Mouse (Mus musculus): ENCODE measurements around the gene Olfr1282. TPM values are rescaled to one million over a fixed set of nuclear protein-coding genes. Genes with fewer than 3 reads are reported as not detected.
"Not testable (repeated sequence)": the region's sequence is repeated elsewhere in the genome, so short reads cannot be mapped to it uniquely, and the experiment has no call there.

The Olfr1282 gene
- not detected in 2 replicates for polyA plus RNA-seq (2015; fragmentation: Nextera tagmentation; extraction: Ambion mirVana)

- Histone ChIP-seq H3K27ac (no peak within 1 kb of the TSS), H3K4me1 (no peaks in the 10 kb centered on the region), H3K9ac (no peak within 1 kb of the TSS), H3K9me3 (no peaks in the 10 kb centered on the region), H3K4me3 (replicated peaks) (no peak within 1 kb of the TSS), H3K27me3 (replicated peaks) (no peaks in the 10 kb centered on the region), H3K36me3 (no peaks in the 10 kb centered on the region), H3K4me2 (no peak within 1 kb of the TSS)
- ATAC-seq (ENCODE audit: insufficient read depth, low FRiP score, low read depth), result no peak
- 66% methylated on average over 2 of the region's 2 CpGs for WGBS
Observed at GRCm38 (mm10) chr2:111335976-111336375, at the start of gene Olfr1282. Gene Olfr1282, minus strand, starts transcription at chr2:111336076.

GRCm38 (mm10) chr2:111375222-111375621, 39.3 kb upstream of the Olfr1282 start, which contains the start of gene Olfr1284:
Gene Olfr1284, plus strand, starts transcription at chr2:111375522.
- 78% methylated on average over 1 of the region's 1 CpGs for WGBS
- Histone ChIP-seq H3K9ac (no peak within 1 kb of the TSS), H3K4me1 (no peaks in the 10 kb centered on the region), H3K27me3 (replicated peaks) (no peaks in the 10 kb centered on the region), H3K9me3 (no peaks in the 10 kb centered on the region), H3K4me3 (replicated peaks) (no peak within 1 kb of the TSS), H3K27ac (no peak within 1 kb of the TSS), H3K36me3 (no peaks in the 10 kb centered on the region), H3K4me2 (no peak within 1 kb of the TSS)
- ATAC-seq (ENCODE audit: insufficient read depth, low FRiP score, low read depth), result no peak

DNA sequence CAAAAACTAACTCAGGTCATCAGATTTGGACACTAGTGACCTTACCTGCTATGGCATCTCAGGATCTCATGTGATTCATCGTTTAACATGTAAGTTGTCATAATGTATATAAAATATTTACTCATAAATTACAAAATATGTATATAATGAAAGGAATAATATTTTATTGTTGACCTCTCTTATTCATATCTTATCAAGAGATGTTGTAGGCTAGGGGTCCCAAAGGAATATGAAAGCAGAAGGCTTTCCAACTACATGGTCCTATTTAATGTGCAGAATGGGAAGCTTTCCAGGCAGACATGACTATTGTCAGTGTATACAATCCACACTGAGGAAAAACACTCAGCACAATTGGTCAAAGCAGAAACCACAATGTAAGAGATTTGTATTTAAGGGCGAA, 30.6 kb upstream of the Olfr1282 start, which contains the start of gene Olfr1283:
Gene Olfr1283 (plus strand): TSS at position 301 of the 400 bp plus-strand sequence.
- no peak for ATAC-seq (ENCODE audit: insufficient read depth, low FRiP score, low read depth)
- Histone ChIP-seq H3K27ac (no peak within 1 kb of the TSS), H3K9me3 (no peaks in the 10 kb centered on the region), H3K27me3 (replicated peaks) (no peaks in the 10 kb centered on the region), H3K36me3 (no peaks in the 10 kb centered on the region), H3K4me3 (replicated peaks) (no peak within 1 kb of the TSS), H3K9ac (no peak within 1 kb of the TSS), H3K4me1 (no peaks in the 10 kb centered on the region), H3K4me2 (no peak within 1 kb of the TSS)
- 71% methylated on average over 2 of the region's 2 CpGs for WGBS

GRCm38 (mm10) chr2:111333721-111334120, 2.2 kb downstream of the Olfr1282 start:
- not testable (repeated sequence) for H3K27ac ChIP-seq; ATAC-seq (ENCODE audit: insufficient read depth, low FRiP score, low read depth); H3K9ac ChIP-seq; H3K4me1 ChIP-seq; H3K4me3 ChIP-seq (replicated peaks); H3K9me3 ChIP-seq; H3K36me3 ChIP-seq; H3K4me2 ChIP-seq; H3K27me3 ChIP-seq (replicated peaks)
- WGBS, result 80% methylated on average over 5 of the region's 5 CpGs

GRCm38 (mm10) chr2:111326220-111326619, 9.7 kb downstream of the Olfr1282 start, which contains the start of gene Olfr1281:
Gene Olfr1281, plus strand, starts transcription at chr2:111326520.
- no peak within 1 kb of the TSS for H3K4me3 ChIP-seq (replicated peaks)
- H3K36me3 ChIP-seq, result no peaks in the 10 kb centered on the region
- no peak within 1 kb of the TSS for H3K9ac ChIP-seq
- no peaks in the 10 kb centered on the region for H3K9me3 ChIP-seq
- no peak within 1 kb of the TSS for H3K27ac ChIP-seq
- H3K4me1 ChIP-seq, result no peaks in the 10 kb centered on the region
- no peaks in the 10 kb centered on the region for H3K27me3 ChIP-seq (replicated peaks)
- 68% methylated on average over 2 of the region's 2 CpGs for WGBS
- ATAC-seq (ENCODE audit: insufficient read depth, low FRiP score, low read depth), result no peak
- H3K4me2 ChIP-seq, result no peak within 1 kb of the TSS

- H3K27ac ChIP-seq, result no peak within 1 kb of the TSS
- H3K36me3 ChIP-seq, result no peaks in the 10 kb centered on the region
- H3K27me3 ChIP-seq (replicated peaks), result no peaks in the 10 kb centered on the region
- no peak within 1 kb of the TSS for H3K9ac ChIP-seq
- H3K4me1 ChIP-seq, result no peaks in the 10 kb centered on the region
- H3K4me2 ChIP-seq, result no peak within 1 kb of the TSS
- H3K9me3 ChIP-seq, result no peaks in the 10 kb centered on the region
- no peak for ATAC-seq (ENCODE audit: insufficient read depth, low FRiP score, low read depth)
- H3K4me3 ChIP-seq (replicated peaks), result no peak within 1 kb of the TSS
Observed at GRCm38 (mm10) chr2:111313717-111314116, 22.2 kb downstream of the Olfr1282 start, which contains the start of gene Olfr1280. Gene Olfr1280, plus strand, starts transcription at chr2:111314017.

GRCm38 (mm10) chr2:111300374-111300773, 35.5 kb downstream of the Olfr1282 start, which contains the start of gene Olfr1279:
Gene Olfr1279, plus strand, starts transcription at chr2:111300635.
- no peak within 1 kb of the TSS for H3K4me3 ChIP-seq (replicated peaks)
- H3K27me3 ChIP-seq (replicated peaks), result no peaks in the 10 kb centered on the region
- H3K27ac ChIP-seq, result no peak within 1 kb of the TSS
- no peak within 1 kb of the TSS for H3K9ac ChIP-seq
- ATAC-seq (ENCODE audit: insufficient read depth, low FRiP score, low read depth), result no peak
- no peaks in the 10 kb centered on the region for H3K4me1 ChIP-seq
- no peak within 1 kb of the TSS for H3K4me2 ChIP-seq
- no peaks in the 10 kb centered on the region for H3K36me3 ChIP-seq
- H3K9me3 ChIP-seq, result no peaks in the 10 kb centered on the region

DNA sequence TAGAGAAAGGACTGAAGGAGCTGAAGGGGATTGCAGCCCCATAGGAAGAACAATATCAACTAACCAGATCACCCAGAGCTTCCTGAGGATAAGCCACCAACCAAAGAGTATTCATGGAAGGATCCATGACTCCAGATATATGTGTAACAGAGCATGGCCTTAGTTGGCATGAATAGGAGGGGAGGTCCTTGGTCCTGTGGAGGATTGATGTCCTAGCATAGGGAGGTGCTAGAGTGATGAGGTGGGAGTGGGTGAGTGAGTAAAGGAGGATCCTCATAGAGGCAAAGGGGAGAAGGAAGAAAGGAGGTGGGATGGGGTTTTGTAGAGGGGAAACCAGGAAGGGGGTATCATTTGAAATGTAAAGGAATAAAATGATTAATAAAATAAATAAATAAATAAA, 37.3 kb downstream of the Olfr1282 start:
- Histone ChIP-seq H3K27me3 (replicated peaks) (no peaks in the 10 kb centered on the region), H3K9ac (no peak overlapping the region), H3K9me3 (no peaks in the 10 kb centered on the region), H3K4me2 (no peak overlapping the region), H3K4me3 (replicated peaks) (no peak overlapping the region), H3K36me3 (no peaks in the 10 kb centered on the region), H3K4me1 (no peaks in the 10 kb centered on the region), H3K27ac (no peak overlapping the region)
- no peak for ATAC-seq (ENCODE audit: insufficient read depth, low FRiP score, low read depth)

DNA sequence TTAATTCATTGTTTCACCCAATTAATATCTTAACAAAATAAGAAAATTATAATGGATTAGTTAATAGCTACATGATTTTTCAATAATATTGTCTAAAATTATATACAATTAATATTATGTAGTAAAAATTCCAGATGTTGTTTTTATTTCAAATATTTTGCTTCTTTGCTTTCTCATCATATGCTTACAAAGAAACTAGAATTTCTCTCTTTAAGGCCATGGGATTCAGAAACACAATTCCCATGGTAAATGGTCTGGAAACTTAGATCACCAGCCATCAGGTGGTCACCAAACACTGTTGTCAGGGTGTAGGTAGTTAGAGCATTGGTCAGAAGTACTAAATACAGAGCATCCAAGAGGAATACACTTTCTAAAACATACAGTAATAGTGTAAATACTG, 46.0 kb downstream of the Olfr1282 start, which contains the start of gene Olfr1278:
Gene Olfr1278 (plus strand): TSS at position 301 of the 400 bp plus-strand sequence.
- Histone ChIP-seq H3K27me3 (replicated peaks) (no peaks in the 10 kb centered on the region), H3K36me3 (no peaks in the 10 kb centered on the region), H3K9me3 (no peaks in the 10 kb centered on the region), H3K27ac (no peak within 1 kb of the TSS), H3K4me2 (no peak within 1 kb of the TSS), H3K4me3 (replicated peaks) (no peak within 1 kb of the TSS), H3K4me1 (no peaks in the 10 kb centered on the region), H3K9ac (no peak within 1 kb of the TSS)
- ATAC-seq (ENCODE audit: insufficient read depth, low FRiP score, low read depth), result no peak

Other genes starting within 250 kb of the Olfr1282 start
- gene Gm13941, start 230.1 kb downstream of the Olfr1282 start, polyA plus RNA-seq (2015; fragmentation: Nextera tagmentation; extraction: Ambion mirVana), result not detected in 2 replicates
- gene Gm15130, start 183.1 kb downstream of the Olfr1282 start, polyA plus RNA-seq (2015; fragmentation: Nextera tagmentation; extraction: Ambion mirVana), result not detected in 2 replicates
- gene 4930430A15Rik, start 106.5 kb downstream of the Olfr1282 start, polyA plus RNA-seq (2015; fragmentation: Nextera tagmentation; extraction: Ambion mirVana), result not detected in 2 replicates
- gene Olfr1275, start 100.8 kb downstream of the Olfr1282 start, polyA plus RNA-seq (2015; fragmentation: Nextera tagmentation; extraction: Ambion mirVana), result not detected in 2 replicates
- not detected in 2 replicates for gene Olfr1276, start 81.6 kb downstream of the Olfr1282 start, polyA plus RNA-seq (2015; fragmentation: Nextera tagmentation; extraction: Ambion mirVana)
- gene Olfr1277, start 62.0 kb downstream of the Olfr1282 start, polyA plus RNA-seq (2015; fragmentation: Nextera tagmentation; extraction: Ambion mirVana), result not detected in 2 replicates
- gene Olfr1278, start 45.9 kb downstream of the Olfr1282 start, polyA plus RNA-seq (2015; fragmentation: Nextera tagmentation; extraction: Ambion mirVana), result not detected in 2 replicates
- not detected in 2 replicates for gene Olfr1279, start 35.4 kb downstream of the Olfr1282 start, polyA plus RNA-seq (2015; fragmentation: Nextera tagmentation; extraction: Ambion mirVana)
- gene Olfr1280, start 22.1 kb downstream of the Olfr1282 start, polyA plus RNA-seq (2015; fragmentation: Nextera tagmentation; extraction: Ambion mirVana), result not detected in 2 replicates
- gene Olfr1281, start 9.6 kb downstream of the Olfr1282 start, polyA plus RNA-seq (2015; fragmentation: Nextera tagmentation; extraction: Ambion mirVana), result not detected in 2 replicates
- gene Olfr1283, start 30.7 kb upstream of the Olfr1282 start, polyA plus RNA-seq (2015; fragmentation: Nextera tagmentation; extraction: Ambion mirVana), result not detected in 2 replicates
- not detected in 2 replicates for gene Olfr1284, start 39.4 kb upstream of the Olfr1282 start, polyA plus RNA-seq (2015; fragmentation: Nextera tagmentation; extraction: Ambion mirVana)
- not detected in 2 replicates for gene Olfr1286, start 87.0 kb upstream of the Olfr1282 start, polyA plus RNA-seq (2015; fragmentation: Nextera tagmentation; extraction: Ambion mirVana)
- not detected in 2 replicates for gene Olfr1287, start 113.1 kb upstream of the Olfr1282 start, polyA plus RNA-seq (2015; fragmentation: Nextera tagmentation; extraction: Ambion mirVana)
- not detected in 2 replicates for gene Olfr1288, start 138.0 kb upstream of the Olfr1282 start, polyA plus RNA-seq (2015; fragmentation: Nextera tagmentation; extraction: Ambion mirVana)
- not detected in 2 replicates for gene Olfr1289, start 144.7 kb upstream of the Olfr1282 start, polyA plus RNA-seq (2015; fragmentation: Nextera tagmentation; extraction: Ambion mirVana)
- gene Olfr1290, start 157.8 kb upstream of the Olfr1282 start, polyA plus RNA-seq (2015; fragmentation: Nextera tagmentation; extraction: Ambion mirVana), result not detected in 2 replicates
- gene Olfr1291-ps1, start 161.1 kb upstream of the Olfr1282 start, polyA plus RNA-seq (2015; fragmentation: Nextera tagmentation; extraction: Ambion mirVana), result not detected in 2 replicates
- not detected in 2 replicates for gene Olfr1293-ps, start 189.1 kb upstream of the Olfr1282 start, polyA plus RNA-seq (2015; fragmentation: Nextera tagmentation; extraction: Ambion mirVana)
- not detected in 2 replicates for gene Olfr1294, start 204.2 kb upstream of the Olfr1282 start, polyA plus RNA-seq (2015; fragmentation: Nextera tagmentation; extraction: Ambion mirVana)
- gene Olfr1295, start 233.6 kb upstream of the Olfr1282 start, polyA plus RNA-seq (2015; fragmentation: Nextera tagmentation; extraction: Ambion mirVana), result not detected in 2 replicates